Comparison of ENCODE assay signal across 28 mouse cellular contexts in the genomic region with DNA sequence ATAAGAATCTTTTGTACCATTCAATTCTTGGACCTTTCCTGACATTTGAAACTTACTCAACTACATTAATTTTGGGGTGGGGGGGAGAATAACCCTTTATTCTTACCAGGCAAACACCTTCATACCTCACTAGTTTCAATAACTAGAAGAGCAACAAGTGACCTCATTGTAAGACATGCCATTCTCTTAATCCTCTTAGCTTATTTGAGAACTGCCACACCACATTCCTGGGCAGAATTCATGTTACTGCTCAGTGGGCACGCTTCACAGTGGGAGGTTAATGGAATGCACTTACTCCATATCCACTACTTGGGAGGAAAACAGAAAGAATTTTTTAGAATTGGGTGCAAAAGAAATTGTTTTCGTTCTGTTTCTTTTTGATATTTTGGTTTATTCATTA.
A peak's percentile ranks its signal among the peaks of the same experiment; 100 is the strongest.
DNase-seq lines count a peak whose midpoint lies in the region; ATAC-seq and TF ChIP-seq lines count a peak whose summit lies in the region.
"Had no signal": no experiment of that assay in that cellular context is flagged by ENCODE, and none has a peak within 500 bp of the region (broad histone marks: within the 10 kb centered on the region; RNA-seq: fewer than 3 reads in every experiment).

No protein-coding gene starts in this region.

- ATAC-seq in kidney, postnatal 0 days (replicated peaks; ENCODE audit: low FRiP score, low read depth) = no peak
- ATAC-seq in midbrain, embryonic 12.5 days (ENCODE audit: low FRiP score, low read depth) = 0 out of 2 replicates have a peak, but pooled peaks have one; percentile 34
- ATAC-seq in midbrain, embryonic 13.5 days = no peak
- ATAC-seq: forebrain, embryonic 13.5 days; midbrain, embryonic 15.5 days had no signal

- no peak for TF ChIP-seq CTCF in kidney, postnatal 0 days (IDR thresholded peaks at IDR 0.05; ENCODE audit: low read depth)
- TF ChIP-seq CTCF in brain, embryonic 14.5 days (IDR thresholded peaks at IDR 0.05; ENCODE audit: borderline replicate concordance, extremely low read depth, insufficient read depth, insufficient read length) = no peak

- H3K27ac ChIP-seq in kidney, postnatal 0 days = no peak overlapping the region
- no peak overlapping the region for H3K27ac ChIP-seq in midbrain, embryonic 12.5 days (replicated peaks)
- H3K27ac ChIP-seq in midbrain, embryonic 13.5 days = no peak overlapping the region
- H3K27ac ChIP-seq: embryonic facial prominence, embryonic 15.5 days; forebrain, embryonic 13.5 days; heart, embryonic 10.5 days; heart, embryonic 15.5 days; hindbrain, embryonic 12.5 days; hindbrain, postnatal 0 days; intestine, embryonic 15.5 days; limb, embryonic 12.5 days; liver, embryonic 15.5 days; midbrain, embryonic 15.5 days; neural tube, embryonic 12.5 days; stomach, embryonic 15.5 days had no signal

- H3K9me3 ChIP-seq in kidney, postnatal 0 days (replicated peaks; ENCODE audit: low read length) = no peaks in the 10 kb centered on the region
- H3K9me3 ChIP-seq in midbrain, embryonic 12.5 days = no peaks in the 10 kb centered on the region
- no peaks in the 10 kb centered on the region for H3K9me3 ChIP-seq in midbrain, embryonic 13.5 days
- H3K9me3 ChIP-seq: embryonic facial prominence, embryonic 15.5 days; forebrain, embryonic 13.5 days; heart, embryonic 10.5 days; heart, embryonic 15.5 days; hindbrain, embryonic 12.5 days; intestine, embryonic 15.5 days; limb, embryonic 12.5 days; liver, embryonic 15.5 days; midbrain, embryonic 15.5 days; neural tube, embryonic 12.5 days; stomach, embryonic 15.5 days had no signal

- no peaks in the 10 kb centered on the region for H3K4me1 ChIP-seq in kidney, postnatal 0 days (replicated peaks; ENCODE audit: insufficient read depth, low read length)
- no peaks in the 10 kb centered on the region for H3K4me1 ChIP-seq in midbrain, embryonic 12.5 days
- 0 out of 2 replicates have a peak, but pooled peaks cover 5% of the 10 kb centered on the region for H3K4me1 ChIP-seq in midbrain, embryonic 13.5 days (replicated peaks)
- H3K4me1 ChIP-seq: embryonic facial prominence, embryonic 15.5 days; forebrain, embryonic 13.5 days; heart, embryonic 10.5 days; heart, embryonic 15.5 days; hindbrain, embryonic 12.5 days; intestine, embryonic 15.5 days; limb, embryonic 12.5 days; liver, embryonic 15.5 days; neural tube, embryonic 12.5 days; stomach, embryonic 15.5 days had no signal

- peak; percentile 41 for DNase-seq in kidney, postnatal 0 days (ENCODE audit: low spot score)
- DNase-seq in kidney, postnatal 36 days = no peak
- DNase-seq in brain, embryonic 14.5 days (ENCODE audit: low read depth) = peak; percentile 21
- DNase-seq in gastrocnemius, postnatal 4 days (ENCODE audit: low spot score in 2 of 2) = no peak
- DNase-seq: adrenal gland, adult 8-10 months; B cell, adult 2 months; cerebellum, adult 8-10 months; gastrocnemius, postnatal 14 days; heart, adult 11 months; kidney, adult 2 months; kidney, postnatal 14 days; lung, postnatal 10 days; right cerebral cortex, postnatal 14 days had no signal

- no peak overlapping the region for H3K4me2 ChIP-seq in kidney, postnatal 0 days (ENCODE audit: low read length)
- no peak overlapping the region for H3K4me2 ChIP-seq in midbrain, embryonic 12.5 days (replicated peaks)
- H3K4me2 ChIP-seq in midbrain, embryonic 13.5 days (replicated peaks) = no peak overlapping the region
- H3K4me2 ChIP-seq: embryonic facial prominence, embryonic 15.5 days; forebrain, embryonic 13.5 days; heart, embryonic 15.5 days; hindbrain, embryonic 12.5 days; intestine, embryonic 15.5 days; limb, embryonic 12.5 days; liver, embryonic 15.5 days; midbrain, embryonic 15.5 days; neural tube, embryonic 12.5 days; stomach, embryonic 15.5 days had no signal

- no peak for TF ChIP-seq POLR2A in brain, embryonic 14.5 days (IDR thresholded peaks at IDR 0.05; ENCODE audit: borderline replicate concordance, extremely low read depth, insufficient read depth, insufficient read length, poor library complexity, severe bottlenecking)

- H3K27me3 ChIP-seq in kidney, postnatal 0 days (ENCODE audit: insufficient read depth, low read length) = no peaks in the 10 kb centered on the region
- no peaks in the 10 kb centered on the region for H3K27me3 ChIP-seq in midbrain, embryonic 12.5 days
- no peaks in the 10 kb centered on the region for H3K27me3 ChIP-seq in midbrain, embryonic 13.5 days
- H3K27me3 ChIP-seq: embryonic facial prominence, embryonic 15.5 days; forebrain, embryonic 13.5 days; heart, embryonic 15.5 days; hindbrain, embryonic 12.5 days; intestine, embryonic 15.5 days; limb, embryonic 12.5 days; liver, embryonic 15.5 days; midbrain, embryonic 15.5 days; neural tube, embryonic 12.5 days; stomach, embryonic 15.5 days had no signal

- 62% methylated on average over 2 of the region's 2 CpGs for WGBS in kidney, postnatal 0 days
- WGBS in midbrain, embryonic 12.5 days = 44% methylated on average over 2 of the region's 2 CpGs
- WGBS in midbrain, embryonic 13.5 days = 45% methylated on average over 2 of the region's 2 CpGs

- H3K4me3 ChIP-seq in kidney, postnatal 0 days (replicated peaks; ENCODE audit: low read depth, low read length) = no peak overlapping the region
- H3K4me3 ChIP-seq in midbrain, embryonic 12.5 days = no peak overlapping the region
- H3K4me3 ChIP-seq in midbrain, embryonic 13.5 days (replicated peaks) = no peak overlapping the region
- H3K4me3 ChIP-seq: embryonic facial prominence, embryonic 15.5 days; forebrain, embryonic 13.5 days; heart, embryonic 10.5 days; heart, embryonic 15.5 days; hindbrain, embryonic 12.5 days; intestine, embryonic 15.5 days; limb, embryonic 12.5 days; liver, embryonic 15.5 days; midbrain, embryonic 15.5 days; myocyte; neural tube, embryonic 12.5 days; stomach, embryonic 15.5 days had no signal

- H3K9ac ChIP-seq in kidney, postnatal 0 days (ENCODE audit: low read depth, low read length) = no peak overlapping the region
- no peak overlapping the region for H3K9ac ChIP-seq in midbrain, embryonic 12.5 days (replicated peaks)
- H3K9ac ChIP-seq in midbrain, embryonic 13.5 days (replicated peaks) = no peak overlapping the region
- H3K9ac ChIP-seq: embryonic facial prominence, embryonic 15.5 days; forebrain, embryonic 13.5 days; heart, embryonic 15.5 days; hindbrain, embryonic 12.5 days; intestine, embryonic 15.5 days; limb, embryonic 12.5 days; liver, embryonic 15.5 days; midbrain, embryonic 15.5 days; neural tube, embryonic 12.5 days; stomach, embryonic 15.5 days had no signal

- no peaks in the 10 kb centered on the region for H3K36me3 ChIP-seq in kidney, postnatal 0 days (ENCODE audit: insufficient read depth, low read length)
- H3K36me3 ChIP-seq in midbrain, embryonic 12.5 days = no peaks in the 10 kb centered on the region
- no peaks in the 10 kb centered on the region for H3K36me3 ChIP-seq in midbrain, embryonic 13.5 days
- H3K36me3 ChIP-seq: embryonic facial prominence, embryonic 15.5 days; heart, embryonic 10.5 days; heart, embryonic 15.5 days; hindbrain, embryonic 12.5 days; intestine, embryonic 15.5 days; limb, embryonic 12.5 days; liver, embryonic 15.5 days; midbrain, embryonic 15.5 days; neural tube, embryonic 12.5 days; stomach, embryonic 15.5 days had no signal

Comparison
In these comparisons a context has a peak if more than half of its experiments do, and no peak if none do; other contexts are left out.
1. DNase-seq: peak in kidney, postnatal 0 days (single experiment) and brain, embryonic 14.5 days (single experiment); none in kidney, postnatal 36 days (0 of 2) and gastrocnemius, postnatal 4 days (0 of 2).